Mouse (Mus musculus): Measurements from ENCODE around the gene Clstn3. TPM values are rescaled to one million over a fixed set of nuclear protein-coding genes. Genes with fewer than 3 reads are reported as not detected.

Gene Clstn3
- polyA plus RNA-seq (2015; fragmentation: Illumina TruSeq; extraction: RNeasy Lipid Tissue Mini Kit (QIAGEN cat#74804); ENCODE audit: low read depth, low replicate concordance): 222 TPM

DNA sequence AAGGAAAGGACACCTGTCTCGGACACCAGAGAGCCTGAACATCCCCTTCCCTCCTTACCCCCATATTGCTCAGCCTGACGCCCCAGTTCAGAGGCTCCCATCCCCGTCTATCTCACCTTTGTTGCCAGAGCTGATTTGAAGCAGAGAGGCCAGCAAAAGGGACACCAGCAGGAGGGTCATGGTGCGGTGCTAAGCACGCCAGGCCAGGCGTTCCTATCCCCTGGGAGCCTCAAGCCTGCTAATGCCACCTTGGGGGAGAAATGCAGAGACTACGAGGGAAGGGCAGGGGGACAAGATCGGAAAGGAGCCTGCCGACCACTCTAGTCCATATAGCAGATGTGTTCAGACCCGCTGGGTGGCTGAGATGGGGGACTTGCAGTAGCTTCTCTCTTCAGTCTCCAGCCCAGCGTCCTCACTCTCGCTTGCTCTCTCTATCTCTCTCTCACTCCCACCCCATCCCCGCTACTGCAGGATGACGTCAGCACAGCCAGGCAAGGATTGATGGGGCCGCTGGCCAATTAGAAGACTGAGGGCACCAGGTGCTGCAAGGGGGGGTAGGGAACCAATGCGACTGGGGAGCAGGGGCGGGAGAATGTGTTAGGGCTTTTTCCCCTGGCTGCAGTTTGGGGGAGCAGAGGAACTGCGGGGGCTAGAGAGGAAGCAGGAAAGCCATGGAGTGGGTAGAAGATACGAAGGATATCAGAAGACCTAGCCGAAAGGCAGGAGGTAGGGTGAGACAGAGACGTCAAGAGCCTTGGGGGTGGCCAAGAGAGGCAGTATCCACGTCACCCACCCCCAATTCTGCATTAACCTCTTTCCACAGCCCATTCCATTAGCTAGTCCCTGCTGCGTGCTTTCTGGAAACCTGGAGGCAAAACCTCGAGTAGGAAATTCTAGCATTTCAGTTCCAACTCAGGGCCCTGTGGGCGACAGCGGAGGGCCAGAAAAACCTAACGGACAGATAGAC lies at the start of gene Clstn3:
Clstn3 (minus strand) TSS at position 490 of the 967 bp plus-strand sequence.

DNA sequence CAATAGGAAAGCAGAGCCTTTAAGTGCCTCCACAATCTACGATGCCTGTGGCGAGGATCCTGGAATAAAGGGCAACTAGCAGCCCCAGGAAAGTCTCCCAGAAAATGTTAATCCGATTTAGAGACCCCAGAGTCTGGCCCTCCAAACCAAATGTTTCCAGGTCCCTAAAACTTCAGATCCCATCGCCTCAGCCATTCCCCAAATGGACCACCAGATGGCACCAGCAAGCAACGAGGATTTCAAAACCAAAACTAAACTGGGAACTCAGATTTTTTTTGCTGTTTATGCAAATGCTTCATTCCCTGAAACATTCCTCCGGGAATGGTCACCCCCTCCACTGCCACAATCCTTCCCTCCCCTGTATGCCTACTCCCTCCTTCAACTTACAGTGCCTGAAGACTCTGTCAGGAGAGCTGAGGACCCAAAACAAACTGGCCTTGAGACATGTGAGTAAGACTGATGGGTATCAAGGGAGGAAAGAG lies 47.8 kb upstream of the Clstn3 start, which contains the start of gene C1ra:
C1ra (plus strand) TSS at position 51 of the 482 bp plus-strand sequence.

DNA sequence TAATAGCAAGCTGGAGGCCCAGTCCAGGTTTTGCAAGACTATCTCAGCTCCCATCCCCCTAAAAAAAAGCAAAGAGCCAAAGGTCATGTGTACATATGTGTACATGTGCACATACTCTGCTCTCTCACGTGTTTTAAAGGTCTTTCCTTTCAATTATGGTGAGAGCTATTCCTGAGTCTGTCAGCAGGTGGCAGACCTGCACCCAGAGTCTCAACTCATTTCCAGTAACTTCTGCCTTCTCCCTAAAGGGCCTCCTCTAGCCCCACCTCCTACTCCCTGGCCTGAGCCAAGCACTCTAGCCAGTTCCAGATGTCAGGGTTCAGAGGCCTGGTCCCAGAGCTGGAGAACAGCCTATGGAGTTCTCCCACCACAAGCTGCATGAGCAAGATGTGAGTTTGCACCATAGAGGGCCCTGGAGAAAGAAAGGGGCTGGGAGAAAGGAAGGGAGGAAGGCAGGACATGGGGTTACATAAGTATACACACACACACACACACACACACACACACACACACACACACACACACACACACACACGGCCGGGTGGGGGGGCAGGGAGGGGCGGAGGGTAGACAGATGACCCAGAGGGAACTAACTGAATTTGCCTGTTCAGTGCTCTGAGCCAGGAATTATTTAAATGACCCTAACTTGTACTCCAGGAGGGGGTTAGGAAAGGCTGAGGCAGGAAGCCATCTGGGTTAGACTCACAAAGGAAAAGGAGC lies 28.4 kb upstream of the Clstn3 start, which contains the start of gene C1rl:
C1rl (plus strand) TSS at position 272 of the 720 bp plus-strand sequence.

DNA sequence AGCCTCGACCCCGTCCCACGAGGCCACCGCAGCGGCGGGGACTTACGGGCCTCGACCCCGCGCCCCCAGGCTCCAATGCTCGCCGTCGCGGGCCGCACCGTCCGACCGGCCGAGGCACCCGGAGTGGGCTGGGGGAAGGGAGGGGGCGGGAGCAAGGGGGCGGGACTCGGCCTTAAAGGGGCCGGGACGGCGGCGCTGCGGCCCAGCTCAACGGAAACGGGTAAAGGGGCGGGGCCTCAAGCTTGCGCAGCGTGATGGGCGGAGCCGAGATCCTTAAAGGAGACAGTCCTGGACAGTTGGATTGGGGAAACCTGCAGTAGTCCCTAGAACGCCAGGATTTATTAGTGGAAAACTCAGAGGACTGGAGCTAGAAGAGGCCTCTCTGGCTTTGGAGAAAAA lies 49.7 kb downstream of the Clstn3 start, which contains the start of gene Pex5:
Pex5 (minus strand) TSS at position 141 of the 399 bp plus-strand sequence.

Other genes with a start within 250 kb of the Clstn3 start
- gene Vmn2r27, start 232.9 kb downstream of the Clstn3 start, polyA plus RNA-seq (2015; fragmentation: Illumina TruSeq; extraction: RNeasy Lipid Tissue Mini Kit (QIAGEN cat#74804); ENCODE audit: low read depth, low replicate concordance): not detected
- 0.68 TPM for gene Cd163, start 160.1 kb downstream of the Clstn3 start, polyA plus RNA-seq (2015; fragmentation: Illumina TruSeq; extraction: RNeasy Lipid Tissue Mini Kit (QIAGEN cat#74804); ENCODE audit: low read depth, low replicate concordance)
- 46.1 TPM for gene Pex5, start 49.7 kb downstream of the Clstn3 start, polyA plus RNA-seq (2015; fragmentation: Illumina TruSeq; extraction: RNeasy Lipid Tissue Mini Kit (QIAGEN cat#74804); ENCODE audit: low read depth, low replicate concordance)
- gene C1rl, start 28.3 kb upstream of the Clstn3 start, polyA plus RNA-seq (2015; fragmentation: Illumina TruSeq; extraction: RNeasy Lipid Tissue Mini Kit (QIAGEN cat#74804); ENCODE audit: low read depth, low replicate concordance): 0.61 TPM
- gene C1ra, start 47.6 kb upstream of the Clstn3 start, polyA plus RNA-seq (2015; fragmentation: Illumina TruSeq; extraction: RNeasy Lipid Tissue Mini Kit (QIAGEN cat#74804); ENCODE audit: low read depth, low replicate concordance): 2.5 TPM
- gene C1s1, start 77.6 kb upstream of the Clstn3 start, polyA plus RNA-seq (2015; fragmentation: Illumina TruSeq; extraction: RNeasy Lipid Tissue Mini Kit (QIAGEN cat#74804); ENCODE audit: low read depth, low replicate concordance): 2.0 TPM
- not detected for gene C1rb, start 105.5 kb upstream of the Clstn3 start, polyA plus RNA-seq (2015; fragmentation: Illumina TruSeq; extraction: RNeasy Lipid Tissue Mini Kit (QIAGEN cat#74804); ENCODE audit: low read depth, low replicate concordance)
- 0.16 TPM for gene C1s2, start 171.3 kb upstream of the Clstn3 start, polyA plus RNA-seq (2015; fragmentation: Illumina TruSeq; extraction: RNeasy Lipid Tissue Mini Kit (QIAGEN cat#74804); ENCODE audit: low read depth, low replicate concordance)
- gene Lpcat3, start 198.2 kb upstream of the Clstn3 start, polyA plus RNA-seq (2015; fragmentation: Illumina TruSeq; extraction: RNeasy Lipid Tissue Mini Kit (QIAGEN cat#74804); ENCODE audit: low read depth, low replicate concordance): 21.0 TPM
- gene Emg1, start 247.4 kb upstream of the Clstn3 start, polyA plus RNA-seq (2015; fragmentation: Illumina TruSeq; extraction: RNeasy Lipid Tissue Mini Kit (QIAGEN cat#74804); ENCODE audit: low read depth, low replicate concordance): 72.4 TPM
- gene Phb2, start 247.5 kb upstream of the Clstn3 start, polyA plus RNA-seq (2015; fragmentation: Illumina TruSeq; extraction: RNeasy Lipid Tissue Mini Kit (QIAGEN cat#74804); ENCODE audit: low read depth, low replicate concordance): 127 TPM